ENCODE assay signal across 8 mouse cellular contexts in the genomic region with DNA sequence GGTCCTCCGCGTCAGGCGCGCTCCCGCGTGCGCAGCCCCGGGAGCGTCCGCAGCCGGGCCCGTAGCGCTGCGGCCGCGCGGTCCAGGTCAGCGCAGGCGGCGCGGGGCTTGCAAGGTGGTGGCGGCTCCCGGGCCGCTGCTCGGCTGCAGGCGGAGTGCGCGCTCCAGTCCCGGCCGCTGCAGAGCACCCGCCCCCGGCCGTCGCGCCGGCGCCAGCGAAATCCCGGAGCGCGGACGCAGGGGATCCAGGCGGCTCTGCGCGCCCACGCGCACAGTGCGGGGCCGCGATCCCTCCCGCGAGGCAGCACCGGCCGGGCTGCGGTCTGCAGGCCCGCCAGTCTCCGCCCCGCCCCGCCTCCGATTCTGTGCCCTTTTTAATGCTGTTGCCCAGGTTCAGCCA. TPM values are rescaled to one million over a fixed set of nuclear protein-coding genes. Genes with fewer than 3 reads are reported as not detected.
DNase-seq lines count a peak whose midpoint lies in the region; ATAC-seq lines count a peak whose summit lies in the region.

A gene (minus strand): TSS at position 146 of the 400 bp plus-strand sequence.

- H3K9ac ChIP-seq in hindbrain, embryonic 11.5 days (ENCODE audit: low read depth, low read length), result peak within 1 kb of the TSS; percentile 79

- no peaks in the 10 kb centered on the region for H3K36me3 ChIP-seq in hindbrain, embryonic 11.5 days (ENCODE audit: control insufficient read depth, insufficient read depth, low read length)

- H3K4me2 ChIP-seq in hindbrain, embryonic 11.5 days (replicated peaks; ENCODE audit: low read depth, low read length), result peak within 1 kb of the TSS; percentile 96

- H3K9me3 ChIP-seq in hindbrain, embryonic 11.5 days (ENCODE audit: control insufficient read depth, low read length), result no peaks in the 10 kb centered on the region

- no peaks in the 10 kb centered on the region for H3K27me3 ChIP-seq in hindbrain, embryonic 11.5 days (ENCODE audit: control insufficient read depth, insufficient read depth, low read length)

- peak; percentile 94 for ATAC-seq in hindbrain, embryonic 11.5 days (ENCODE audit: low FRiP score)

- H3K4me3 ChIP-seq in hindbrain, embryonic 11.5 days (ENCODE audit: low read depth, low read length), result peak within 1 kb of the TSS; percentile 84

- H3K27ac ChIP-seq in hindbrain, embryonic 11.5 days (ENCODE audit: low read depth, low read length), result peak within 1 kb of the TSS; percentile 88

- DNase-seq in R1 (ENCODE audit: low read depth, low spot score), result peak; percentile 75
- peak; percentile 88 for DNase-seq in cerebellum, adult 9-11 months
- peak; percentile 61 to 84 for DNase-seq in frontal cortex, postnatal 10 days (ENCODE audit: low spot score in 2 of 2)
- DNase-seq in hindbrain, embryonic 11.5 days (ENCODE audit: low spot score), result peak; percentile 92
- peak; percentile 82 to 83 for DNase-seq in layer of hippocampus, postnatal 14 days (ENCODE audit: low spot score in 2 of 2)
- peak; percentile 92 for DNase-seq in lung, postnatal 10 days
- peak; percentile 90 for DNase-seq in retina, embryonic 14.5 days (ENCODE audit: low spot score)
- peak; percentile 86 for DNase-seq in thymus, postnatal 25 days

- under 1% methylated on average over 51 of the region's 60 CpGs for WGBS in hindbrain, embryonic 11.5 days

- peaks cover 7% of the 10 kb centered on the region for H3K4me1 ChIP-seq in hindbrain, embryonic 11.5 days (replicated peaks; ENCODE audit: control insufficient read depth, insufficient read depth, low read length)

RNA-seq across cellular contexts. Expression of the gene that starts here (rescaled TPM):
- 17.7 and 19.9 TPM in 2 replicates for polyA plus RNA-seq in hindbrain, embryonic 11.5 days (2014; fragmentation: Nextera tagmentation; extraction: Ambion mirVana)
- 10 to 100 TPM; 53.5 to 61.8 TPM for total RNA-seq in layer of hippocampus, postnatal 14 days (2021)

Comparison
In these comparisons a context has a peak if more than half of its experiments do, and no peak if none do; other contexts are left out.
1. Peak in every context shown above with its lines: DNase-seq, ATAC-seq, H3K4me3 ChIP-seq and H3K27ac ChIP-seq.